11 mouse cellular contexts compared by ENCODE assay signal in the genomic region with DNA sequence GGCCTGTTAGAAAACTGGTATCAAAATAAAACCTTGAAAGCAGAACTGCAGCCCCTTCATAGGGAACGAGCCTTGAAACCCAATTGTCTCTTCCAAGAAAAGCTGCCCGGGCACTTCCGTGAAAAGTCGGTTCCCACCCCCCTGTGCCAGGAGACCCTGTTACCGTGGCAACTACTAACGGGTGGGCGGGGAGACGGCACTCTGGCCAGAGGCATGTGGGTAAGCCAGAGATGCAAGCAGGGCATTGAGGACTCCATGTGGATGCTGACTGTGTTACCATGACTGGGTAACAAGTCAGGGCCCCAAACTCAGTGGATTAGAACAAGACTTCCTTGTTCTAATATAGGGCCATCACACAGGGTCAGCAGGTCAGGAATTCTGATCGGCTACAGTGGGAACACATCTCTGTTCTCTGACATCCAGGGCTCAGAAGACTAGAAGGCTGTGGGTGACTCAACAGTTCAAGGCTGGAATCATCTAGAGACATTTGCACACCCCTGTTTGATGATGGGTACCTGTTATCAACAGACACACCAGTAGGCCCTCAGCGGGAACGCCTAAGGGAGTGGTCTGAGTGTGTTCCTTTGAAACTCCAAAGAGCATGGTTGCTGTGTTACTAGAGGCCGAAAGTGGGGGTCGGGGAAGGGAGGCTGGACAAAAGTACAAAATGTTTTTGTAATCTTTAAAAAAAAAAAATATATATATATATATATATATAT.
DNase-seq lines count a peak whose midpoint lies in the region; ATAC-seq lines count a peak whose summit lies in the region.
"Had no signal": no experiment of that assay in that cellular context is flagged by ENCODE, and none has a peak within 500 bp of the region (broad histone marks: within the 10 kb centered on the region; RNA-seq: fewer than 3 reads in every experiment).

No protein-coding gene starts in this region.

- 0 out of 2 replicates have a peak, but pooled peaks have one; percentile 50 for ATAC-seq in embryonic facial prominence, embryonic 14.5 days (ENCODE audit: low read depth)
- peak; percentile 81 for ATAC-seq in neural tube, embryonic 11.5 days (ENCODE audit: insufficient read depth, low FRiP score, low TSS enrichment)
- ATAC-seq: intestine, embryonic 16.5 days had no signal

- intact Hi-C loops in left cerebral cortex, postnatal 36 days (cut with DNase I), result no loop called here

- H3K4me1 ChIP-seq in embryonic facial prominence, embryonic 14.5 days (ENCODE audit: control insufficient read depth, insufficient read depth, low read length), result no peaks in the 10 kb centered on the region
- peaks cover 22% of the 10 kb centered on the region for H3K4me1 ChIP-seq in limb, embryonic 10.5 days
- H3K4me1 ChIP-seq in neural tube, embryonic 11.5 days (ENCODE audit: control insufficient read depth, insufficient read depth, low read length), result peaks cover 4% of the 10 kb centered on the region; the same call in 1 of the 2 replicates

- H3K36me3 ChIP-seq in embryonic facial prominence, embryonic 14.5 days (ENCODE audit: control insufficient read depth, insufficient read depth, low read length), result no peaks in the 10 kb centered on the region
- H3K36me3 ChIP-seq in limb, embryonic 10.5 days, result no peaks in the 10 kb centered on the region
- H3K36me3 ChIP-seq in neural tube, embryonic 11.5 days (ENCODE audit: control insufficient read depth, insufficient read depth, low read length), result no peaks in the 10 kb centered on the region

- WGBS in embryonic facial prominence, embryonic 14.5 days, result 45% methylated on average over 13 of the region's 13 CpGs
- WGBS in limb, embryonic 10.5 days, result 55% methylated on average over 13 of the region's 13 CpGs
- 48% methylated on average over 13 of the region's 13 CpGs for WGBS in neural tube, embryonic 11.5 days

- H3K9me3 ChIP-seq in embryonic facial prominence, embryonic 14.5 days (ENCODE audit: control insufficient read depth, low read length), result no peaks in the 10 kb centered on the region
- no peaks in the 10 kb centered on the region for H3K9me3 ChIP-seq in limb, embryonic 10.5 days (replicated peaks)
- no peaks in the 10 kb centered on the region for H3K9me3 ChIP-seq in neural tube, embryonic 11.5 days (ENCODE audit: control insufficient read depth, low read length)

- H3K27me3 ChIP-seq in embryonic facial prominence, embryonic 14.5 days (replicated peaks; ENCODE audit: control insufficient read depth, insufficient read depth, low read length), result no peaks in the 10 kb centered on the region
- no peaks in the 10 kb centered on the region; the same call in 1 of the 2 replicates for H3K27me3 ChIP-seq in limb, embryonic 10.5 days (ENCODE audit: low read depth, poor library complexity, severe bottlenecking)
- H3K27me3 ChIP-seq in neural tube, embryonic 11.5 days (ENCODE audit: control insufficient read depth, insufficient read depth, low read length), result no peaks in the 10 kb centered on the region

- no peak overlapping the region for H3K9ac ChIP-seq in embryonic facial prominence, embryonic 14.5 days (ENCODE audit: low read depth, low read length)
- H3K9ac ChIP-seq in neural tube, embryonic 11.5 days (ENCODE audit: low read length), result no peak overlapping the region

- no peak overlapping the region for H3K4me3 ChIP-seq in embryonic facial prominence, embryonic 14.5 days (ENCODE audit: low read depth, low read length)
- no peak overlapping the region for H3K4me3 ChIP-seq in limb, embryonic 10.5 days
- H3K4me3 ChIP-seq in neural tube, embryonic 11.5 days (ENCODE audit: low read depth, low read length), result no peak overlapping the region

- peak; percentile 40 to 48 for DNase-seq in layer of hippocampus, postnatal 10 days (ENCODE audit: low spot score in 2 of 2)
- no peak for DNase-seq in layer of hippocampus, adult 8-10 months (ENCODE audit: low spot score in 2 of 2)
- DNase-seq in embryonic facial prominence, embryonic 14.5 days (ENCODE audit: low spot score), result peak; percentile 57
- DNase-seq in limb, embryonic 10.5 days (ENCODE audit: low spot score), result peak; percentile 54
- peak; percentile 61 for DNase-seq in neural tube, embryonic 11.5 days (ENCODE audit: low spot score)
- DNase-seq in adrenal gland, postnatal 10 days, result no peak
- DNase-seq in left cerebral cortex, postnatal 36 days (ENCODE audit: low spot score in 2 of 2), result no peak
- DNase-seq in MN1 (ENCODE audit: low spot score), result no peak
- DNase-seq: B cell, adult 2 months; gastrocnemius, postnatal 25 days had no signal

- H3K4me2 ChIP-seq in embryonic facial prominence, embryonic 14.5 days (ENCODE audit: low read depth, low read length), result no peak overlapping the region
- H3K4me2 ChIP-seq in neural tube, embryonic 11.5 days (ENCODE audit: low read depth), result no peak overlapping the region

- H3K27ac ChIP-seq in embryonic facial prominence, embryonic 14.5 days (replicated peaks; ENCODE audit: low read depth, low read length), result no peak overlapping the region
- no peak overlapping the region for H3K27ac ChIP-seq in limb, embryonic 10.5 days
- no peak overlapping the region for H3K27ac ChIP-seq in neural tube, embryonic 11.5 days (ENCODE audit: low read depth, low read length)

Comparison
In these comparisons a context has a peak if more than half of its experiments do, and no peak if none do; other contexts are left out.
1. DNase-seq: peak in layer of hippocampus, postnatal 10 days (2 of 2), embryonic facial prominence, embryonic 14.5 days (single experiment), limb, embryonic 10.5 days (single experiment) and neural tube, embryonic 11.5 days (single experiment); none in layer of hippocampus, adult 8-10 months (0 of 2), adrenal gland, postnatal 10 days (single experiment), left cerebral cortex, postnatal 36 days (0 of 2) and MN1 (single experiment).